Mouse (Mus musculus) liver, embryonic 14.5 days (tissue): Measurements from ENCODE around the gene Fermt3. TPM values are rescaled to one million over a fixed set of nuclear protein-coding genes. Genes with fewer than 3 reads are reported as not detected.

Source experiments
- ATAC-seq: fragments of 200-750 bp; cut with Nextera tagmentation; 2 replicates; pipeline ENCODE4 v1.8.0; 2017; ENCODE audit warnings: moderate number of reproducible peaks, mild to moderate bottlenecking, moderate library complexity; ENCODE audit not compliant: insufficient read depth
- DNase-seq, 3 experiments: peaks; one replicate each; pipeline ENCODE4 v3.0.0-alpha.2; 2012 to 2013; ENCODE audit warnings: low read depth in 3 of 3, low spot score in 3 of 3
- H3K27ac ChIP-seq: fragments of 300-500 bp; sonication (generic); 2 replicates; pipeline ENCODE4 v1.5.1; 2014; ENCODE audit warnings: moderate library complexity, mild to moderate bottlenecking, control low read depth, inconsistent platforms
- H3K27me3 ChIP-seq: fragments of 300-500 bp; sonication (generic); 2 replicates; pipeline ENCODE4 v1.6.1; 2014; ENCODE audit warnings: mild to moderate bottlenecking, low read length, moderate library complexity; ENCODE audit not compliant: control insufficient read depth, insufficient read depth
- H3K36me3 ChIP-seq: fragments of 300-500 bp; sonication (generic); replicated peaks from 2 replicates; pipeline ENCODE4 v1.6.1; 2014; ENCODE audit warnings: low read depth; ENCODE audit not compliant: control insufficient read depth, insufficient read depth
- H3K4me1 ChIP-seq, 2 experiments: fragments of 200-500 bp in 1 of 2; fragments of 300-500 bp in 1 of 2; sonication (generic) in 1 of 2; replicated peaks; 2 replicates each; pipeline ENCODE4 v1.6.1; 2012 to 2014; ENCODE audit warnings: antibody characterized with exemption in 1 of 2, inconsistent platforms in 1 of 2, low read length in 1 of 2; ENCODE audit not compliant: control insufficient read depth in 2 of 2, insufficient read depth in 2 of 2
- H3K4me2 ChIP-seq: fragments of 300-500 bp; sonication (generic); 2 replicates; pipeline ENCODE4 v1.6.1; 2014; ENCODE audit warnings: low read depth, mild to moderate bottlenecking, control low read depth, moderate library complexity
- H3K4me3 ChIP-seq, 2 experiments: fragments of 200-500 bp in 1 of 2; fragments of 300-500 bp in 1 of 2; sonication (generic) in 1 of 2; 2 replicates each; pipeline ENCODE4 v1.5.1; 2012 to 2014; ENCODE audit warnings: low read depth in 2 of 2, low read length in 2 of 2, mild to moderate bottlenecking in 2 of 2, control low read depth in 1 of 2, inconsistent platforms in 1 of 2, moderate library complexity in 1 of 2; ENCODE audit not compliant: insufficient read depth in 1 of 2
- H3K9ac ChIP-seq: fragments of 300-500 bp; sonication (generic); replicated peaks from 2 replicates; pipeline ENCODE4 v1.6.1; 2014; ENCODE audit warnings: mild to moderate bottlenecking, control low read depth, moderate library complexity
- H3K9me3 ChIP-seq: fragments of 300-500 bp; sonication (generic); 2 replicates; pipeline ENCODE4 v1.6.1; 2016; ENCODE audit warnings: low read length, mixed read lengths; ENCODE audit not compliant: control insufficient read depth
- CTCF ChIP-seq: IDR thresholded peaks from 2 replicates; pipeline ENCODE4 v1.5.1; 2016; ENCODE audit warnings: antibody characterized with exemption, low read depth, control low read depth
- EP300 ChIP-seq: IDR thresholded peaks from 2 replicates; pipeline ENCODE4 v1.6.1; 2016; ENCODE audit warnings: antibody characterized with exemption, low read depth
- whole genome bisulfite sequencing: fragments of 180-500 bp; shearing (Covaris S2); extraction: QIAGEN DNeasy Blood & Tissue Kit; methylation state at CpG from one replicate; pipeline ENCODE4 v1.1.7; 2014; ENCODE audit not compliant: insufficient replicate concordance; 5-methylcytosine and 5-hydroxymethylcytosine counted together
- polyA plus RNA-seq, 2 experiments: library from polyadenylated mRNA; depleted of rRNA in 1 of 2; stranded (reverse) in 1 of 2; unstranded in 1 of 2; fragments of >200 nt; fragmentation: Nextera tagmentation in 1 of 2; extraction: Ambion mirVana in 1 of 2; gene quantifications; 2 replicates each; pipeline versions ENCODE4 v1.2.1 to v1.2.3; 2012 to 2014

Fermt3 gene
- polyA plus RNA-seq, 2 experiments, result 58.1 to 72.2 TPM

DNA sequence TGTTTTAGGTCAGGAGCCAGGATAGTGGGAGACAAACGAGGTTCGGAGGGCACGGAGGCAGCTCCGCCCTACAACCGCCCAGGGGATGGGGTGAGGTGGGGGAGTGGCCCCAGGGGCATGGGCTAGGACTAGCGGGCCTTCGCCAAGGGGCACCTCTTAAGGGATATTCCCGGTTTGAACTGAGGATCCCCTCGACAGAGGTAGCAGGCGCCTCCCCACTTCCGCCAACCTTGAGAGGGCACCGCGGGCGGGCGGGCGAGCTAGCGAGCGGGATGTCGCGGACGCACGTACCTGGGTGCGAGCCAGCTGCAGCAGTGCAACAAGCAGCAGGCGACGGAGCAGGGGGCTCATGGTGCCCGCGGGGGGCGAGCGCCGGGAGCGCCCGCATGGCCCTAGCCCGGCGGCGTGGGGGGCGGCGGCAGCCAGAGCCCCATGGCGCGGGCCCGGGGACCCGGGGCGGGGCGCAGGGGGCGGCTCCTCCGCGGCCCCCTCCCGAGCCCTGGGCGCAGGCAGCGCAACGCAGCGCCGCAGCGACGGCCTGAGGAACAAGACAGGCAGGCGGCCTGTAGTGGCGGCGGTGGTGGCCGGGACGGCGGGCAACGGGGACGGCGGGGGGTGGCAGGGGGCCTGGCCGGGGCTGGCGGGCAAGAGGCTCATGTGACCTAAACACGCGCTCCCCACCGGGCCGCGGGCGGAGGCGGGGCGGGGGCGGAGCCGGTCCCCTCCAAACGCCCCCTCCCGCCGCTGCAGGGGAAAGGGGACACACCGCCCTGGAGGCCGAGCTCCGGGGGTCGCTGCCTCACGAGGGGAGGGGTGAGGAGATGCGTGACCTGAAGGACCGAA is 32.0 kb downstream of the Fermt3 start, which contains the start of gene Vegfb:
Gene Vegfb, minus strand, starts transcription at position 591 of the 843 bp plus-strand sequence.
- peak within 1 kb of the TSS; percentile 62 for H3K9ac ChIP-seq
- no peaks in the 10 kb centered on the region for H3K27me3 ChIP-seq
- peak within 1 kb of the TSS; percentile 53 to 64 for H3K4me3 ChIP-seq
- no peak for TF ChIP-seq EP300
- no peak for TF ChIP-seq CTCF
- WGBS, result under 1% methylated on average over 73 of the region's 85 CpGs
- H3K4me1 ChIP-seq, result peaks cover 19% of the 10 kb centered on the region in 2 experiments
- H3K27ac ChIP-seq, result no peak within 1 kb of the TSS; the same call in 1 of the 2 replicates
- ATAC-seq, result peak; percentile 58; the same call in 1 of the 2 replicates
- no peaks in the 10 kb centered on the region for H3K9me3 ChIP-seq
- H3K36me3 ChIP-seq, result no peaks in the 10 kb centered on the region
- H3K4me2 ChIP-seq, result peak within 1 kb of the TSS; percentile 76
- DNase-seq, result no peak

DNA sequence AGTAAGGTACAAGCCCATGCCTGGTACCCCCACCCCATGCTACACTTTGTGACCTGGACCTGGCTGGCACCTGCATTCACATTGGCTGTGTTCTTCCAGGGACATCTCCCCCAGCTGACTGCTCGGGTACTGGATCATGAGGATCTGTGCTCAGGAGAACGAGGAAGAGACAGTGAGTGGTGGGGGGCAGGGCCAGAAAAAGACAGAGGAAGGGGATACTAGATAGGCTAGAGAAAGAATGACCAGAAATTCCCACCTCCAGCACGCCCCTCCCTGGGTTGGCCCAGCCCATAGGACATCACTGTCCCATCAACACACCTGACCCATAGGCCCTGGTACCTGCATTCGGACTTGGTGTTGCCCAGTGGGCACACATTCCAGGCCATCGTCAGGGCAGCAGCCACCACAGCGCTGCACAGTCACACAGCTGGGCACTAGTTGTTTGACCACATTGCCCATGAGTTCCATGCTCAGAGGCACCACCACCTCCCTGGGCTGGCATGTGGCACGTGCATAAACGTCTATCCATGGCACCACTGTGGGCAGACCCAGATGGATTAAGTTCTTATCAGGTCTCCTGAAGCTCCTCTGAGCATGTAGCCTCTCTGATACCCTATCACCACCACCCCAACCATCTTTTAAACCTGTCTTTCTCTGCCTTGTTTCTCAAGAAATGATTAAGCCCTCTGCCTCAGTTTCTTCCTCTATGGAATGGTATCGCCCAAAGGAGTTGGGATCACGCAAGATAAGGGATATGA is 33.1 kb downstream of the Fermt3 start:
- Histone ChIP-seq H3K27me3 (no peaks in the 10 kb centered on the region), H3K4me2 (peak overlapping the region; percentile 76), H3K4me3 (peak overlapping the region in 1 of 2 experiments; percentile 64; a peak in 2 of 4 replicates), H3K27ac (no peak overlapping the region), H3K9ac (no peak overlapping the region), H3K36me3 (no peaks in the 10 kb centered on the region), H3K9me3 (no peaks in the 10 kb centered on the region), H3K4me1 (peaks cover 11 to 18% of the 10 kb centered on the region in 2 experiments)
- TF ChIP-seq CTCF (no peak), EP300 (peak; percentile 79)
- DNase-seq (no peak), ATAC-seq (peak; percentile 45; the same call in 1 of the 2 replicates)
- WGBS, result 46% methylated on average over 10 of the region's 10 CpGs

DNA sequence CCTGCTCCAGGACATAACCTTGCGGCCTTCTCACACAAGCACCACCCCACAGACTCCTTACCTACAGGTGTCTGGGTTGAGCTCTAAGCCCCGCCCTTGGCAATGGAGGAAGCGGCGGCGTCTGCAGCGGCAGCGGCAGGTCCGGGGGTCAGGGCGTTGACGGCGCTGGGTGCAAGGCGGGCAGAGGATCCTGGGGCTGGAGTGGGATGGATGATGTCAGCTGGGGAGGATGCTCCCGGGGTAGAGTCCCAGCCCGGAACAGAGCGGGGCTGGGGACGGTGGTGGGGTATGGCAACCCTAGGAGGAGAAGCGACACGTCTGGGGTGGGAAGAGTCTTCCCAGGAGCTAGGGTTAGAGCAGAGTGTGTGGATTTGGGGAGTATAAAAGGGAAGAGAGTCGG is 34.0 kb downstream of the Fermt3 start:
- Histone ChIP-seq H3K27ac (no peak overlapping the region), H3K9ac (no peak overlapping the region), H3K4me2 (no peak overlapping the region), H3K4me1 (peaks cover 11 to 18% of the 10 kb centered on the region in 2 experiments), H3K36me3 (no peaks in the 10 kb centered on the region), H3K4me3 (no peak overlapping the region), H3K27me3 (no peaks in the 10 kb centered on the region), H3K9me3 (no peaks in the 10 kb centered on the region)
- 88% methylated on average over 19 of the region's 19 CpGs for WGBS
- no peak for DNase-seq
- TF ChIP-seq EP300, result no peak
- ATAC-seq, result no peak

DNA sequence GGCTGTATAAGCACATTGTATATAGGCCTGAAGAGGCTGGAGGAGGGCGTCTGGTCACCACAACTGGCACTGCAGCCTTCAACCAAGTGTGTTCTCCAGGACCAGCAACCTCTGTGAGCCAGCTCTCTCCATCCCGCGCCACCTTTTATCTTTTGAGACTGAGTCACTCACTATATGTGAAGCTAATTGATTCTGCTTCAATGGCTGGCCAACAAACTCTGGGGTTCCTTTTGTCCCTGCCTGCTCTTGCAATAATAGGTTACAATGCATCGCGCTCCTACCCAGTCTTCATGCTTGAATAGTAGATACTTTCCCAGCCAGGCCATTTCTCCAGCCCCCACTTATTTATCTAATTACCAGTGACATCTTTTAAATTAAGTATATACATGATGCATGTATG is 35.6 kb downstream of the Fermt3 start:
- 87% methylated on average over 5 of the region's 5 CpGs for WGBS
- Histone ChIP-seq H3K9me3 (no peaks in the 10 kb centered on the region), H3K4me1 (peaks cover 15 to 25% of the 10 kb centered on the region in 2 experiments), H3K9ac (no peak overlapping the region), H3K36me3 (no peaks in the 10 kb centered on the region), H3K4me3 (no peak overlapping the region), H3K27me3 (no peaks in the 10 kb centered on the region), H3K4me2 (no peak overlapping the region), H3K27ac (no peak overlapping the region)
- DNase-seq, result no peak
- TF ChIP-seq EP300, result no peak
- no peak for TF ChIP-seq CTCF
- no peak for ATAC-seq

DNA sequence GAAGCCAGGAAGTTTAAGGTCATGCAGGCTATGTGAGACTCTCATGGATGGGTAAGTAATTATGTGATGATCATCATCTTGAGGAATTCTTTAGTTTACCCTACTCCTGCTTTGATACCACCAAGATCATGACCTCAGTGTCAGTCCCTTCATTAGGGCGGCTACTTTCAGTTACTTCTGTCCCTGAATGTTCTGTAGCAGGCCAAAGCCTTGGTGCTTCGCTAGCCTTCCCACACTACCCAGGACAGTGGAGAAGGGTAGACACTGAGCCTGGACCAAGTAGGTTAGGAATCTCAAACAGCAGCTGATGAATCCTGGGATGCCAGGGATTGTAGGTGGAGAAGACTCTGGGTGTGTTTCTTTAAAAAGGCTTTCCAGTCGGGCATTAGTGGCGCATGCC is 37.8 kb downstream of the Fermt3 start:
- Histone ChIP-seq H3K4me2 (peak overlapping the region; percentile 90), H3K27ac (no peak overlapping the region), H3K4me1 (peaks cover 11 to 27% of the 10 kb centered on the region in 2 experiments), H3K4me3 (peak overlapping the region in 1 of 2 experiments; percentile 83; a peak in 2 of 4 replicates), H3K36me3 (peaks cover 6% of the 10 kb centered on the region), H3K9me3 (no peaks in the 10 kb centered on the region), H3K27me3 (no peaks in the 10 kb centered on the region), H3K9ac (no peak overlapping the region)
- DNase-seq (no peak), ATAC-seq (no peak)
- TF ChIP-seq EP300 (no peak), CTCF (no peak)
- 87% methylated on average over 4 of the region's 4 CpGs for WGBS
